Mouse (Mus musculus) kidney, adult 10 weeks (tissue): ENCODE measurements around the gene Olfr692. TPM values are rescaled to one million over a fixed set of nuclear protein-coding genes. Genes with fewer than 3 reads are reported as not detected.

Experiments
- polyA plus RNA-seq: library from polyadenylated mRNA; stranded (reverse); fragments of 350-450 nt; fragmentation: Illumina TruSeq; extraction: RNeasy Lipid Tissue Mini Kit (QIAGEN cat#74804); gene quantifications from one replicate; pipeline ENCODE4 v1.2.3, GENCODE M21; 2014; ENCODE audit warnings: low read depth, low replicate concordance

Gene Olfr692
- polyA plus RNA-seq, result not detected

DNA sequence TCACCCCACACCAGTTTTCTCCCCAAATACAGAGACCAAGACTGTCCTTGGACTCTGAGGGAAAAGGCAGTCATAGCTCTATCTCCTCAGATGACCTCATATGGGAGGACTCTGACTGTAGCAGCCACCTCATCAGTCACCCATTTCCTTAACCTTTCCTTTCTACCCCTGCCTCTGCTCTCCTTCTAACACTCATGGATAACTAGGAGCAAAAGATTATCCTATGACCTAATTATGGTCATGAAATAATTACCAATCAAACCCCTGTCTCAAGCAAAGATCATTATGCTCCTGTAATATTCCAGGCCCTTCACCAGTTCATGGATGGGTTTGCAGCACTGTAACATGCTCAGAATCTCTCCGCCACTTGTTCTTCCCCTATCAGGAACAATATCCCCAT, at the start of gene Olfr692:
Olfr692 (plus strand) TSS at position 301 of the 400 bp plus-strand sequence.

DNA sequence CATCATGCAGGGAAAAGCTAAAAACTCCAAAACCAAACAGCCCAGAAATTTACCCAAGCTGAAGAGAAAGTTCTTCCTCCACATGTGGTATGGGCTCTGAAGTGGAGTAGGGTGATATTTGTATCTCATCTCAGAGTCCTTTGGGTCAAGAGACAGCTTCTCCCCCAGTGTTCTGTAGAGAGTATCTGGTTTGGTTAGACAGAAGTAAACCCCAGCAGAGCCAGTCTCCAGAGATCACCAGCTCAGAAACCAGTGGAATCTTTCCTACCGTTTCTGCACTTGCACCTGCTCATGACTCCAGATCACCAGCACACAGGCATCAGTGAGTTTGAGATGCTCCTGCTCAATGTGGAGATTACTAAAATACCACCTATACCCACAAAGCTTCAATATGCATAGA, 34.0 kb upstream of the Olfr692 start, which contains the start of gene Olfr690:
Olfr690 (minus strand) TSS at position 101 of the 400 bp plus-strand sequence.

GRCm38 (mm10) chr7:105342170-105342569, 25.9 kb upstream of the Olfr692 start, which contains the start of gene Olfr691:
Olfr691 (minus strand) TSS chr7:105342270.

DNA sequence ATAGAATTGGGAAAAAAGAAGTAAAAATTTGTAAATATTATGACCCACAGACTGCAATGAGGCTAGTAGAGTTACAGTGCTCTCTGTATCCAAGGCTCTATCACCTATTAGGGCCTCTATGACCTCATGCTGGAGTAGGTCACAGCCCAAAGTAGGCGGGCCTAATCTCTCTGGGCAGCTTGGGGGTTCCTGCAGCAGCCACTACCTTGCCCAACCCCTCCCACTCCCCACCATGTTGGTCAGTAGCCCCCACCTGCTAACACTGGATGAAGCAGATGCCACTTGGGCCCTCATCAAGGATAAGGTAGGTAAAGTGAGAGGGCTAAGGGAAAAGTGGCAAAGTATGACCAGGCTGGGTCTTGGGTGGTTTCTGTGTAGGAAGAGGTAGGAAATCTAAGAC, 6.8 kb downstream of the Olfr692 start, which contains the start of gene Gm5901:
Gm5901 (plus strand) TSS at position 173 of the 400 bp plus-strand sequence.

DNA sequence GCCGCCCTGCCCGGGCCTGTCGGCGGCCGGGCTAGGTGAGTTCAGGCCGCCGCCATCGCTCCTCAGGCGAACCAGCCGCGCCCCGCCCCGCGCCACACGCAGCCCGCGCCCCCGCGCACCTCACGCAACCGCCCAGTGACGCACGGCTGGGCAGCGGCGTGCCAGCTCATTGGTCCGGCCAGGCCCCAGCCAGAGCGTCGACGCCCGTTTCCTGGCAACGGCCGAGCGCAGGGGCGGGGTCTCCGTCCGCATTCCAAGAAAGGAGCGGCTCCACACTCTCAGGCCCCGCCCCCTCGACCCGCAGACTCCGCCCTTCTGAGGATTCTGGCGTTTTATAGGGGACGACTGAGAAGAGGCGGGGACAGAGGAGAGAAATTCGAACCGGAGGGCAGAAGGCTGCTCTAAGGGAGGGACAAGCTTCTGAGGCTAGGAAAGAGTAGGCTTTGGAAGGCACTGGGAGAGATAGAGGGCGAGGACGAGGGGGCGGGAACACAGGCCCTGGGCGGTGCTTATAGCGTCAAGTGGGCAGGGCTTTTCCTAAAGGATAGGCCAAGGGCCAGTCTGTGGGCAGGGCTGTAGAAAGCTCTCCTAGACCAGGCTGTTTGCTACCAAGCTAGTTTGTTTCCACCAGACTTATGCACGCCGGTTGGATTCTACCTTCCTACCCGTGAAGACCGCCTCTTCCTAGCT, 32.0 kb downstream of the Olfr692 start, which contains the start of gene Fam160a2:
Fam160a2 (minus strand) TSS at position 120 of the 690 bp plus-strand sequence.

DNA sequence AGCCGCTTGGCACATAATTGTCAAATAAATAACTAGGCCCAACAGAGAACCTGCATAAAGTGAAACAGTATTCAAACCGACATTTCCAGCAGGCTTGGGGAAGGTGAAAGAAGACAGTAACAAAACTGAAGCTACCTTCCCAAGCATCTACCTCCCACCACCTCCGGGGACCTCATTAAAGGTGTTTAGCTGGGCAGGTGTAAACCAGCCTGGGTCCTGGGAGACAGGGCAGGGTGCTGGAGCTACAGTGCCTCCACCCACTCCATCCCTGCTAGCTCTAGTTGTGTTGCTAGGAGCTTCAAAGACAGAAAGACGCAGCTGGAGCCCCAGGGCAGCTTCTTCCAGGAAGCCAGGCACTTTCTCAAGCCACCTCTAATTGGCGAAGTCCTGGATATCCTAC, 36.2 kb downstream of the Olfr692 start, which contains the start of gene Cnga4:
Cnga4 (plus strand) TSS at position 301 of the 400 bp plus-strand sequence.

Other genes starting within 250 kb of the Olfr692 start
- gene Olfr683, start 221.2 kb upstream of the Olfr692 start, polyA plus RNA-seq, result not detected
- gene Olfr684, start 204.6 kb upstream of the Olfr692 start, polyA plus RNA-seq, result not detected
- gene Olfr685, start 182.2 kb upstream of the Olfr692 start, polyA plus RNA-seq, result not detected
- gene Olfr686, start 160.7 kb upstream of the Olfr692 start, polyA plus RNA-seq, result not detected
- not detected for gene Olfr688, start 80.1 kb upstream of the Olfr692 start, polyA plus RNA-seq
- not detected for gene Olfr689, start 57.1 kb upstream of the Olfr692 start, polyA plus RNA-seq
- gene Olfr690, start 34.1 kb upstream of the Olfr692 start, polyA plus RNA-seq, result not detected
- not detected for gene Olfr691, start 26.0 kb upstream of the Olfr692 start, polyA plus RNA-seq
- gene Gm5901, start 6.8 kb downstream of the Olfr692 start, polyA plus RNA-seq, result not detected
- 12.0 TPM for gene Fam160a2, start 31.8 kb downstream of the Olfr692 start, polyA plus RNA-seq
- not detected for gene Cnga4, start 36.3 kb downstream of the Olfr692 start, polyA plus RNA-seq
- not detected for gene Cckbr, start 57.5 kb downstream of the Olfr692 start, polyA plus RNA-seq
- 3.4 TPM for gene Cavin3, start 114.1 kb downstream of the Olfr692 start, polyA plus RNA-seq
- gene Smpd1, start 186.1 kb downstream of the Olfr692 start, polyA plus RNA-seq, result 9.9 TPM
- gene Apbb1, start 213.4 kb downstream of the Olfr692 start, polyA plus RNA-seq, result 2.7 TPM
- gene Hpx, start 231.9 kb downstream of the Olfr692 start, polyA plus RNA-seq, result not detected